Mouse (Mus musculus): ENCODE measurements at regions not wholly inside any gene's neighbourhood (a gene's known extent, or its start where the extent isn't known, plus 50 kb on each side); places are given as distances from the start of the nearest gene placed in this dataset.

DNA sequence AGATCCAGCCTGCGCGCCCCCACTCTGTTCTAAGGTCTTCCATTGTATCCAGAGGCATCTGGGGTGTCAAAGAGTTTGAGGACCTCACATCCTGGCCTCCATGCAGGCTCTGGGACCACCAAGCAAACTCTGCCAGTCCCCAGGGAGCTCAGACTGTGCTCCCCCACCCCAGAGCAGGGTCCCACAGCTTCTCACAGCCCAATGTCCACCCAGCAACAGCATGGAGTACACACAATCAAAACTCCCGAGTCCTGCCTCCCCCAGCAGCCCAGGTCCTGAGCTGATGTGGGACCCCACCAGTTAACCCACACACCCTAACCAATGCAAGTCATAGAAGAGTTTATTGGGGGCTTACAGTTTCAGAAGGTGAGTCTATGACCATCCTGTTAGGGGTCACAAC is 130.3 kb downstream of the Bod1 start:
- intact Hi-C loops (cut with DNase I) = no loop called here
- DNase-seq = no peak

GRCm38 (mm10) chr11:31540816-31541215 is 130.9 kb downstream of the Bod1 start:
- no peak for DNase-seq
- intact Hi-C loops (cut with DNase I) = no loop called here

DNA sequence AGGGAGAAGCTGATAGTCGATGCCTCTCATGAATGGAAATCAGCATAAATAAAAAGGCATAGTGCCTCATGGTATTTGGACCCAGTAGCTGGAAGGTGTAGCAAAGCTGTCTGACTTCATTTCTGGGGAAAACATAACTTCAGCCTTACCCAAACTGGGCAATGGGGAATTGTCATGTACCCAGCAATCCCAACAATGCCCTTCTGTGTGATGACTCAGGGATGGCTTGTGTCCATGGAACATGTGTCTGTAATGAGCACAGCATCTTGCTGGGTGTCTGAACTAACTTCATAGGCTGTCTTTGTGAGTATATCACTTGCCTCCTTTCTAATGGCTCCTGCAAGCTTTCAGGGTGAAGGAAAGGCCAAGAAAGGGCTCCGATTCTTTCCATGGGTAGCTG is 140.3 kb downstream of the Bod1 start:
- DNase-seq = no peak
- intact Hi-C loops (cut with DNase I) = no loop called here

DNA sequence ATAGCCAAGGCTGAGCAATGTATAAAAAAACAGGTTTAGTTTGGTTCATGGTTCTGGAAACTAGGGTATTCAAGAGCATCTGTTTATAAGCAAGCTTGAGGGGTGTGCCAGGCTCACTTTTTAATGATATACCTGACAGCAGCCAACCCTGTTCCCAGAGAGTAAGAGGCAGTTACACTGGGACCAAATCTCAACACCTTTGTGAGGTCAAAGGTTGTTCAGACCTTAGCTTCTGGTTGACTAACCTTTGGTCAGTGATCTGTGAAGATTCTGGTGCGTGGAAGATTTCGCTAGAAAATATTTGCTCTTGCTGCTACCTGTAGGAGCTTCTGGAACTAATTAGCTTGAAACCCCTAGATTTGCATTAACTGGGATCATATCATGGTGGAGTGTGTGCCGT is 140.8 kb downstream of the Bod1 start:
- intact Hi-C loops (cut with DNase I) = no loop called here
- DNase-seq = no peak

DNA sequence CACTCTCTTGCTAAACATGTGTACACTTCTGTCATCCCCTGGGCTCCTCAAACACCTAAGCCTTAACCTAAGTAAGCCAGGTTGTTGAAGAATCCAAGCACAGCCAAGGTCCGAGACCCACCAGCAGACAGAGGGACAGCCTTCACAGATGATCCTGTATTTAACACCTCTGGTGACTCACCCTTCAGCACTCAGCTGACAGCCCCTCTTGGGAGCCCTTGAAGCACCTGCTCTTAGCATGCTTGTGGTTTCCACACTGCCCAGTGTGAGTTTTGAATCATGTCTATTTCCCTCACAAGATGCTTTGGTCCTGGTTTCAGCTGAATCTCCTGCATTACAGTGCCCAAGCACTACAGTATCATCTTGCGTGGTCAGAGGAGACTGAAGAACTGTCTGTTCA is 142.0 kb downstream of the Bod1 start:
- intact Hi-C loops (cut with DNase I) = no loop called here

DNA sequence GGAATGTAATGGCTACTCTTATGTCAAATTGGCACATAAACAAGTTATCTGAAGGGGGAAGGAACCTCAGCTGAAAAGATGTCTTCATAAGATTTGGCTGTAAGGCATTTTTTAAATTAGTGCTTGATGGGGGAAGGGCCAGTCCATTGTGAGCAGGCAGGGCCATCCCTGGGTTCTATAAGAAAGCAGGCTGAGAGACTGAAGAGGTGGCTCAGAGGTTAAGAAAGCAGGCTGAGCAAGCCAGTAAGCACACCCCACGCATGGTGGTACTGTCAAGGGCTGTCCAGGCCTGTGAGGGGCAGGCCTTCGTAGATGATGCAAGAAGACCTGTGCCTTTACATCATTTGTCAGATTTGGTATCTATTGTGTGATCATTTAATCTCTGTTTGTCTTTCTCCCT is 147.0 kb downstream of the Bod1 start:
- intact Hi-C loops (cut with DNase I) = no loop called here
- DNase-seq = no peak

More for the DNA sequence above, 142.0 kb downstream of the Bod1 start:
- DNase-seq = no peak

GRCm38 (mm10) chr11:31524065-31524618 is 147.5 kb downstream of the Bod1 start:
- intact Hi-C loops (cut with DNase I) = no loop called here
- DNase-seq = no peak

- DNase-seq = peak; percentile 20 to 25
Observed at GRCm38 (mm10) chr11:31522127-31522526, 149.6 kb downstream of the Bod1 start.

GRCm38 (mm10) chr11:31520909-31521308 is 150.8 kb downstream of the Bod1 start:
- no peak for DNase-seq

More at GRCm38 (mm10) chr11:31522127-31522526, 149.6 kb downstream of the Bod1 start:
- intact Hi-C loops (cut with DNase I) = no loop called here

DNA sequence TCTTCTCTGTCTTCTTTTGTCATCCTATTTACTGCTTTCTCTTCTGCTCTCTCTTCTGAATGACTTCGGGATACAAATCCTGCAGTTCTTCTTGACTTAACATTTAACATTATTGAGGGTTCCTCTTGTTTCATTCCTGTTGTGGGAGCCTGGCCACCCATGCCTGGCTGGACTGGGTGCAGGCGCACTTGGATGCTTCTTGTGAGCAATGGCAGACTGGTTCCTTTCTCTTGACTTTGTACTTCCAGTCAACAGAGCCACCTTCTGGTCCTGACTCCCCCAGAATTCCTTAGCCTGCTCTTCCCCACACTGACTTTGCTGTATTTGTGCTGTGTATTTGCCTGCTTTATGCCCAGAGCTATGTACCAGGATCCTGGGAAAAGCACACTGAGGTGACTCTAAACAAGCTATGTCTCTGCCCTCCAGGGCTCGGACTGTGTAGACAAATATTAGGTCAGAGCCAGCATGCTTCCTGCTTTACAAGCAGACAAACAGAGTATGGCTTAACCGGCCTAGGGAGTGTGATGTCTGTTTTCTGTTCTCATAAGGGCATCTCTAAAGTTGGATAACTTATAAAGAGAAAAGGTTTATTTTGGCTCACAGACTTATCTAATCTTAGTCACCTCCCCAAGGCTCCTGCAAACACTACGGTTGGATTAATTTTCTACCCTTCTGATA is 133.5 kb upstream of the Stc2 start:
- intact Hi-C loops (cut with DNase I) = no loop called here

More at GRCm38 (mm10) chr11:31520909-31521308, 150.8 kb downstream of the Bod1 start:
- intact Hi-C loops (cut with DNase I) = no loop called here

GRCm38 (mm10) chr11:31485429-31485828 is 115.6 kb upstream of the Stc2 start:
- DNase-seq = no peak
- intact Hi-C loops (cut with DNase I) = no loop called here

More for the DNA sequence above, 133.5 kb upstream of the Stc2 start:
- DNase-seq = no peak

DNA sequence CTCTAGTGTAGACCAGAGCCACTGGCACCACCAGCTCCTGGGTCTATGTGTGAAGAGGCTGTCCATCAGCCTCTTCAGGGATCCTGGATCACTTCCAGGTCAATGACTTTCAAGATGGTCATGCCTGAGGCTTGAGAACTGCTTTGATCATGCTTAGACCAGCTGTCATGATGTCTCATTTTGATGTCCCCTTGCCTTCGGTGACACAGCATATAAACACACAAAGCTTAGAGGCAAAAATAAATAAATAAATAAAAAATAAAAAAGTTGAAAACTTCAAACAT is 111.1 kb upstream of the Stc2 start:
- intact Hi-C loops (cut with DNase I) = no loop called here
- DNase-seq = no peak

- no peak for DNase-seq
- intact Hi-C loops (cut with DNase I) = no loop called here
Observed at GRCm38 (mm10) chr11:31480225-31481056, 110.6 kb upstream of the Stc2 start.

DNA sequence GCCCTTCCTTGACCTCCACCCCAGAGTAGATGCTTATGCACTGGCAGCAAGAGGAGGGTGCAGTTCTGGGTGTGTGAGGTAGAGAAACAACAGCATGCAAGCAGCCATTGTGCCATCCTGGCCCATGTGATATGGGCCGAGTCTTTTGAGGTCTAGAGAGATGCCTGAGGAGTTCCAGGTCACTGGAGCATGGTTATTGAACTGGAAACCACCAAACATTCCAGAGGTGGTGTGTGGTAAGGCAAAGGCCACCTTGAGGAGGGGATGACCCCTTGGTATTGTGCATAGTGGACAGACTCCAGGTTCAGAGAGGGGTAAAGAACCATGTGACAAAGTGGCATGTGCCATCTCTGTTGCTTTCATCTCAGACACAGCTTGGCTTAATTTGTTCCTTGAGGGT is 107.9 kb upstream of the Stc2 start:
- intact Hi-C loops (cut with DNase I) = no loop called here

DNA sequence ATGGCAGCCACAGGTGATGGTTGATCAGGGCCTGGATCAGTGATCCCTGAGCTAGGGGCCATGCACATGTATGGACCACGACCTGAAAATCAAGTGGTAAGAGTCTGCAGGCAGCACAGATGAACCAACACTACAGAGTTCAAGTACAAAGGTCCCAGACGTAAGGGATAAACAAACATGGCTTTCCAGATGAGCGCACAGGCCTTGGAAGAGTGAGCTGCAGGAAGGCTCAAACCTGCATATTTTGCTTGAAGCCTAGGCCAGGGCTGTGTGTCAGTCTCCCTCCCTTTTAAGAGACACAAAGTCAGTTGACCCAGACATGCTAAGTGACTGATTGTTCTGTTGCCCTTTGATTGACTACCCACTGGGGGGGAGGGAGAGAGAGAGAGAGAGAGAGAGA is 107.2 kb upstream of the Stc2 start:
- no peak for DNase-seq
- intact Hi-C loops (cut with DNase I) = no loop called here

More for the DNA sequence above, 107.9 kb upstream of the Stc2 start:
- DNase-seq = no peak

DNA sequence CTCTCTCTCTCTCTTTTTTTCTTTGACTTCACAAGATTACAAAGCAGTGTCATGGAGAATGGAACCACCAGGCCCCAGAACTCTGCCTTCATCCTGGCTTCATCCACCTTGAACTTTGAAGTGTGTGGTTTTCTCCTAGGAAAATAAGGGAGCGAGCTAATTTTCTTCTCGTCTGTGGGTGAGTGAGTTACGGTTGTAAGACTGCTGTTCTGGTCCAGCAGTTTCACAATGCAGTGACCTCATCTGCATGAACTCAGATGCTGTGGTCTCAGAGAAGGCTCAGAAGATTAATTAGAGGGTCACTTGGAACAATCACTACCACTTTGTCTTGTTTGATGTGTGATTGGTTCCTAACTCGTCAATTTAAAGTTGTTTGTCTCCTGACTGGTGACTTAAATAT is 103.1 kb upstream of the Stc2 start:
- no peak for DNase-seq
- intact Hi-C loops (cut with DNase I) = no loop called here

- no peak for DNase-seq
- intact Hi-C loops (cut with DNase I) = no loop called here
Observed at GRCm38 (mm10) chr11:31470681-31471414, 101.0 kb upstream of the Stc2 start.

- intact Hi-C loops (cut with DNase I) = no loop called here
- DNase-seq = no peak
Observed at GRCm38 (mm10) chr11:31464844-31465243, 95.0 kb upstream of the Stc2 start.

DNA sequence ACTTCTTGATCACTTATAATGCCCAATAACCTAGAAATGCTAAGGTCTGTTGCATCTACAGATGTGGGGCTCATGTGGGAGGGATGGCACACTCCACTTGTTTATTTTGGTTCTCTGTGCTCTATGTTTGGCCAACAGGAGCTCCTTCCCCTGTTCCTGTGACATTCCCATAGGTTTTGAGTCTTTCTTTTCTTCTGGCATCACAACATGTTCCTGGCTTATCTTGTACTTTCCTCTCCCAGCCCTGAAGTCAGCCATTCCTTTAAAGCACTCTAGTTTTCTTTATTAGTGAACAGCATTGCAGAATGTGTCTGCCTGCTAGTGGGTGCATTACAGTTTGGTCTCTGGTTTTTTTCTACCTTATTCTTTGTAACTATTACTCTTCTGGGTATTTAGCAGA is 92.6 kb upstream of the Stc2 start:
- no peak for DNase-seq
- intact Hi-C loops (cut with DNase I) = no loop called here

DNA sequence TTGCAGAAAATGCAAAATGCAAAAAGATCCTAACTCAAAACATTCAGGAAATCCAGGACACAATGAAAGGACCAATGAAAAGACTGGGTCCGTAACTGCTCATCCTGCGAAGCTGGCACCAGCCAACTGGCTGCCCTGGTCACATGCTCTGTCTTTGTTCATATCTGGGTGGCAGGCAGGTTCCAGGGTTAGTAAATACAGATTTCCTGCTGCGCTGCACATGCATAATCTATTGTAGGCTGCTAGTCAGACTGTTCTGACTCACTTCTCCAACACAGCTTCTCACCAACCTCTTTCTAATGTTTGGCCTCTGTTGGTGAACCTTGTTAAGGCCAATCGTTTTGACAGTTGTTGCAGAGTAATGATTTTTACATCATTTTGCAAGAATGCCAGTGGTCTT is 92.0 kb upstream of the Stc2 start:
- intact Hi-C loops (cut with DNase I) = no loop called here
- DNase-seq = no peak

- DNase-seq = no peak
- intact Hi-C loops (cut with DNase I) = no loop called here
Observed at GRCm38 (mm10) chr11:31461348-31461747, 91.5 kb upstream of the Stc2 start.

Measured in gastrocnemius, postnatal 36 days (tissue).